Mouse (Mus musculus) testis, adult 2 months (tissue): ENCODE measurements around the gene Plekhg2. TPM values are rescaled to one million over a fixed set of nuclear protein-coding genes. Genes with fewer than 3 reads are reported as not detected.
A peak's percentile ranks its signal among the peaks of the same experiment; 100 is the strongest.

Experiments used
- H3K27ac ChIP-seq: fragments of 200-500 bp; 2 replicates; pipeline ENCODE4 v1.5.1; 2012; ENCODE audit warnings: low read depth, low read length; ENCODE audit not compliant: control insufficient read depth, insufficient read depth
- H3K27me3 ChIP-seq: fragments of 200-500 bp; 2 replicates; pipeline ENCODE4 v1.6.1; 2012; ENCODE audit warnings: mild to moderate bottlenecking, low read length, moderate library complexity; ENCODE audit not compliant: control insufficient read depth, insufficient read depth
- H3K36me3 ChIP-seq: fragments of 200-500 bp; 2 replicates; pipeline ENCODE4 v1.6.1; 2012; ENCODE audit warnings: mild to moderate bottlenecking, low read length; ENCODE audit not compliant: control insufficient read depth, insufficient read depth
- H3K4me1 ChIP-seq: fragments of 200-500 bp; 2 replicates; pipeline ENCODE4 v1.6.1; 2012; ENCODE audit warnings: low read length; ENCODE audit not compliant: control insufficient read depth, insufficient read depth
- H3K4me3 ChIP-seq: fragments of 200-500 bp; 2 replicates; pipeline ENCODE4 v1.5.1; 2012; ENCODE audit warnings: low read depth, mild to moderate bottlenecking, low read length, moderate library complexity, mixed read lengths; ENCODE audit not compliant: control insufficient read depth
- CTCF ChIP-seq: fragments of 200-500 bp; IDR thresholded peaks from 2 replicates; pipeline ENCODE4 v1.5.1; 2012; ENCODE audit warnings: low read depth, mild to moderate bottlenecking, inconsistent platforms, low read length, moderate library complexity; ENCODE audit not compliant: control insufficient read depth, insufficient read depth, insufficient replicate concordance
- POLR2A ChIP-seq: fragments of 200-500 bp; IDR thresholded peaks from 2 replicates; pipeline ENCODE4 v1.6.1; 2012; ENCODE audit warnings: low read depth, mild to moderate bottlenecking, inconsistent platforms, low read length, moderate library complexity; ENCODE audit not compliant: control insufficient read depth
- polyA plus RNA-seq: library from polyadenylated mRNA; depleted of rRNA; stranded (reverse); fragments of >200 nt; gene quantifications from 2 replicates; pipeline ENCODE4 v1.2.3, GENCODE M21; 2012

The Plekhg2 gene
- polyA plus RNA-seq, 1 experiment: 20.1 TPM

DNA sequence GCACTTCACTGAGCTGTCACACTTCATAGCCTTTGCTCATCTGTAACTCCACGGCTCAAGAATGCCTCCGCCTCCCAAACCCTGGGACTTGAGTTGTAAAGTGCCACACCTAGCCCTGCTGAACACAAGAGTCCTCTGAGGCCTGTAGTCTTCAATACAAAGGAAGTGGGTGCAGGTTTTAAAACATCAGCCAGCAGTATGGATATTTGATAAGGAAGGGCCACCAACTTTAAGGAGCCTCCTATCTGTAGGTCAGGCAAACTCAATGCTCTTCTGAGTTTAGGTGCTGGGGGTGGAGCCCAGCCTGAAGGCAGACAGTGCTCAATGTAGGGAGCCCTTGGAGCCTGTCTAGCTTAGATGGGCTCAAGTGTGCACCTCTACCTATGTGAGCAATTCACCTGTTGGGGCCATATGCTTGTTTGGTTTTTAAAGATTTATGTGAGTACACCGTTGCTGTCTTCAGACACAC is 18.3 kb downstream of the Plekhg2 start:
- H3K4me3 ChIP-seq: no peak overlapping the region
- no peak overlapping the region for H3K27ac ChIP-seq
- H3K27me3 ChIP-seq: no peaks in the 10 kb centered on the region
- TF ChIP-seq CTCF (no peak), POLR2A (no peak)
- no peaks in the 10 kb centered on the region; the same call in 1 of the 2 replicates for H3K36me3 ChIP-seq
- peaks cover 6% of the 10 kb centered on the region for H3K4me1 ChIP-seq

DNA sequence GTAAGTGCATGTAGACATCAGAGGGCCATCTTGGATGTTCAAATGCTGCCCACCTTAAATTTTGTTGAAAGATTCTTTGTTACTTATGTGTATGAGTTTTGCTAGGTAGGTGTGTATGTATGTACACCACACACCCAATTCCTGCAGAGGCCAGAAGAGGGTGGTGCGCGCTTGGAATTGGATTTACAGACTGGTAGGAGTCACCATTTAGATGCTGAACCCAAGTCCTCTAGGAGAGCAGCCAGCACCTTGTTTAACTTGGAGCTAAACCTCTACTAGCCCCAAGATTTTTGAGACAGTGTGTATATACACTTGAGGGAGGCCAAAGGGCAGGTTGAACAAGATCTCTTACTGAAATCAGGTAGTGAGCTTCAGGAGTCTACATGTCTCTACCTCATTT is 19.1 kb downstream of the Plekhg2 start:
- Histone ChIP-seq H3K4me3 (no peak overlapping the region), H3K4me1 (peaks cover 6% of the 10 kb centered on the region), H3K27ac (no peak overlapping the region), H3K36me3 (no peaks in the 10 kb centered on the region; the same call in 1 of the 2 replicates), H3K27me3 (no peaks in the 10 kb centered on the region)
- TF ChIP-seq POLR2A (no peak), CTCF (no peak)

DNA sequence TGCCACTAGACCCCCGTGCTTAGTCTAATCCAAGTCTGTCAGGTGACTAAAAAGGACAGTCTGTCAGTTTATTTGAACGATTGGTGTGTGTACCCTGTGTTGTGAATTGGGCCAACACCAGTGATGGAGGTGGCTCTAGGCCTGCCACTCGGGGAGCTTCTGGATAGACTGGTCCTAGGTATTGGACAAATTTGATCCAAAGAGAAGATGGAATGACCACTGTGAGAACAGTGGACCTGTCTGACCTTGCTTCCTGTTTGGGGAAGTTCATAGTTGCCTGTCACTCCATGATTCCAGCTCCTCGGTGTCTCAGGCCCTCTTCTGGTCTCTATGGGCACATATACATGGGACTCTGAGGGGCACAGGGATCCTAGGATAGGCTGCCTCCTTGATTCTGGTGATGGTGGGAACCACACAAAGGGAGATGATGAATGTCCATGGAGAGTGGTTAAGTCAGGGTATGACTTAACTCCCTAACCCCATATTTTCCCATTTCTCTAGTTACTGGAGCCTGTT is 20.7 kb downstream of the Plekhg2 start:
- Histone ChIP-seq H3K27me3 (no peaks in the 10 kb centered on the region), H3K4me1 (peaks cover 4% of the 10 kb centered on the region), H3K36me3 (no peaks in the 10 kb centered on the region; the same call in 1 of the 2 replicates), H3K27ac (no peak overlapping the region), H3K4me3 (no peak overlapping the region)
- TF ChIP-seq POLR2A: no peak

DNA sequence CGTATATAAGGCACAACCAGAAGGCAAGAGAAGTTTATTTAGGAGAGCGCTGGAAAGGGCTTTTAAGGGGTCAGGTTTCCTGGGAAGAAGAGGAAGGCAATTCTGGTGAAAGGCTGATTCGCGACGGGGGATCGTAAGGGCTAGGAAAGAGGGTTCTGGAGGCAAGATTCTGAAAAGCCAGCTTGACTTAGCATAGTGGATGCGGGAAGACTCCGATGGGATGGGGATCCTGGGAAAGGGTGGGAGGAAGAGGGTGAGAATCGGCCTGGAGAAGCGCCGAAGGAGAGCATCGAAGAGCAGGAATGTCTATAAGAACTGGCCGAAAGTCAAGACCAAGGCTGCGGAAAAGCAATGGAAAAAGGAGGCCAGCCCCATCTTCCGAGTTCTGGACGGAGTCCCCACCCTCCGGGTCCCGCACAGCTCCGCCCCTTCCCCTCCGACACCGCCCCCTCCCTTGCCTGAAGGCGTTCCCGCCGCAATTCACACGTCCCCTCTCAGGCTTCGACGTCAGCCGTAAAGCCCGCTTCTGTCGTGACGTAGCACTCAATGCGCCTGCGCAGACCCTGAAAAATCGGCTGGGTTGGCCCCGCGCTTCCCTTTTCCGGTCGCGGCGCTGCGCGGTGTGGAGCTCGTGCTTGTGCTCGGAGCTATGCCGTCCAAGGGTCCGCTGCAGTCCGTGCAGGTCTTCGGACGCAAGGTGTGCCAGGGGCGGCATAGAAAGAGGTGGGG is 22.1 kb downstream of the Plekhg2 start, which contains the start of gene Rps16:
Gene Rps16 (plus strand): TSS at position 498 of the 729 bp plus-strand sequence.
- TF ChIP-seq CTCF (peak; percentile 10; the same call in 1 of the 2 replicates), POLR2A (peak; percentile 74; the same call in 1 of the 2 replicates)
- Histone ChIP-seq H3K4me1 (peaks cover 4% of the 10 kb centered on the region), H3K36me3 (no peaks in the 10 kb centered on the region; the same call in 1 of the 2 replicates), H3K4me3 (peak within 1 kb of the TSS; percentile 94), H3K27me3 (no peaks in the 10 kb centered on the region), H3K27ac (peak within 1 kb of the TSS; percentile 87)

DNA sequence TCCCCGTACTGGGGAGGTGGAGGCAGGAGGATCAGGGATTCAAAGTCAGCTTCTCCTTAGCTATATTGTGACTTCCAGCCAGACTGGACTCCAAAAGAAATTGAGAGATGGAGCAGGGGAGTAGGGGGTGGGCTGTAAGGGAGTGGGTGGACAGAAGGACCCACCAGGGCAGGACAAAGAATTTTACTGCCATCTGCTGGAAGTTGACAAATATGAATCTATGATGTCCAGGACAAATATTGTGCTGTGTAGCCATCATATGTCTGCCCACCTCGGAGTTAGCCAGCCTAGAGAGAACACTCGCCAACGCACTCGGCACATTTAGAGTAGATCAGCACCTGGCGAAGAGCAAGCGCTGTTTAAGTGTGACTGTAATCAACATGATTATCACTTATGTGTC is 23.8 kb downstream of the Plekhg2 start:
- peaks cover 4% of the 10 kb centered on the region for H3K4me1 ChIP-seq
- H3K4me3 ChIP-seq: no peak overlapping the region
- no peaks in the 10 kb centered on the region; the same call in 1 of the 2 replicates for H3K36me3 ChIP-seq
- TF ChIP-seq CTCF (no peak), POLR2A (no peak)
- no peaks in the 10 kb centered on the region for H3K27me3 ChIP-seq
- H3K27ac ChIP-seq: no peak overlapping the region

DNA sequence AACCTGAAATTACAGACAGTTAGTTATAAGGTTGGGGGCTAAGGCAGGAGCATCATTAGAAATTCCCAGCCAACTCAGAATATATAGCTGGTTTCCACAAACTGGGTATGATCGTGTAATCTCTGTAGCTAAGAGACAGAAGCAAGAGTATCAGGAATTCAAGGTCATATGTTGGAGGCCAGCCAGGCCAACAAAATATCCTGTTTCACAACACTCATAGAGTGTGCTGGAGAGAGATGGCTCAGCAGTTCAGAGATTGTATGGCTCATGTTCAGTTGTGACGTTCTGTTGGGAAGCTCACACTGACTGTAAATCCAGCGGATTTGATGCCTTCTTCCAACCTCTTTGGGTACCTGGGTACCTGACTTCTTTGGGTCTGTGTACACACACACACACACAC is 24.7 kb downstream of the Plekhg2 start:
- TF ChIP-seq POLR2A: no peak
- no peak for TF ChIP-seq CTCF
- peaks cover 4% of the 10 kb centered on the region for H3K4me1 ChIP-seq
- no peaks in the 10 kb centered on the region for H3K27me3 ChIP-seq
- no peak overlapping the region for H3K4me3 ChIP-seq
- H3K36me3 ChIP-seq: no peaks in the 10 kb centered on the region
- peak overlapping the region; percentile 71 for H3K27ac ChIP-seq

DNA sequence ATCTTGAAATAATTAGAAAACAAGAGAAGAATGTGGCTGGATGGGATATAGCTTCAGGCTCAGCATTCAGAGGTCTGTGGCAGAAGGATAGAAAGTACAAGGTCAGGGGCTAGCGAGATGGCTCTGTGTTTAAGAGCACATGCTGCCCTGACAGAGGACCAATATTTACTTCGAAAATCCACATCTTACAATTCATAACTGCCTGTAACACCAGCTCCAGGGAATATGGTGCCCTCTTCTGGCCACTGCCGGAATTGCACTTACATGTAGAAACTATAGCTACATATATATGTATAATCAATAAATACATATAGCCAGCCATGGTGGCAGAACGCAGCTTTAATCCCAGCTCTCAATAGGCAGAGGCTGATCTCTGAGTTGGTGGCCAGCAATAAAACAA is 27.8 kb downstream of the Plekhg2 start:
- peak; percentile 18; the same call in 1 of the 2 replicates for TF ChIP-seq CTCF
- no peak for TF ChIP-seq POLR2A
- Histone ChIP-seq H3K4me3 (no peak overlapping the region), H3K27me3 (no peaks in the 10 kb centered on the region), H3K36me3 (no peaks in the 10 kb centered on the region), H3K27ac (peak overlapping the region; percentile 44; the same call in 1 of the 2 replicates), H3K4me1 (peaks cover 13% of the 10 kb centered on the region)
